Mouse (Mus musculus) liver, adult 2 months (tissue): ENCODE results near the gene Sh3glb1. TPM values are rescaled to one million over a fixed set of nuclear protein-coding genes. Genes with fewer than 3 reads are reported as not detected.

Experiments used
- DNase-seq: peaks from one replicate; pipeline ENCODE4 v3.0.0-alpha.2; 2011; ENCODE audit warnings: low read depth, low spot score; ENCODE audit errors: extremely low read depth
- H3K27ac ChIP-seq: fragments of 200-500 bp; replicated peaks from 2 replicates; pipeline ENCODE4 v1.5.1; 2012; ENCODE audit warnings: low read depth, mild to moderate bottlenecking, control low read depth, inconsistent platforms, low read length; ENCODE audit not compliant: insufficient read depth
- H3K27me3 ChIP-seq: fragments of 200-500 bp; 2 replicates; pipeline ENCODE4 v1.6.1; 2012; ENCODE audit warnings: mild to moderate bottlenecking, moderate library complexity, low read length, inconsistent platforms; ENCODE audit not compliant: control insufficient read depth, insufficient read depth
- H3K36me3 ChIP-seq: fragments of 200-500 bp; 2 replicates; pipeline ENCODE4 v1.6.1; 2012; ENCODE audit warnings: low read length, inconsistent platforms; ENCODE audit not compliant: control insufficient read depth, insufficient read depth
- H3K4me1 ChIP-seq: fragments of 200-500 bp; 2 replicates; pipeline ENCODE4 v1.6.1; 2011; ENCODE audit warnings: low read length; ENCODE audit not compliant: control insufficient read depth, insufficient read depth
- H3K4me3 ChIP-seq: fragments of 200-500 bp; 2 replicates; pipeline ENCODE4 v1.5.1; 2011; ENCODE audit warnings: low read depth, mild to moderate bottlenecking, control low read depth, low read length, moderate library complexity; ENCODE audit not compliant: insufficient read depth
- H3K79me2 ChIP-seq: fragments of 200-500 bp; 2 replicates; pipeline ENCODE4 v1.6.1; 2012; ENCODE audit warnings: inconsistent platforms, mild to moderate bottlenecking, low read length, moderate library complexity; ENCODE audit not compliant: control insufficient read depth, insufficient read depth
- H3K9ac ChIP-seq: fragments of 200-500 bp; 2 replicates; pipeline ENCODE4 v1.6.1; 2012; ENCODE audit warnings: low read depth, mild to moderate bottlenecking, control low read depth, inconsistent platforms, low read length
- CTCF ChIP-seq: fragments of 200-500 bp; IDR thresholded peaks from 2 replicates; pipeline ENCODE4 v1.5.1; 2011; ENCODE audit warnings: low read depth, low read length, control low read depth
- POLR2A ChIP-seq: fragments of 200-500 bp; IDR thresholded peaks from 2 replicates; pipeline ENCODE4 v1.6.1; 2011; ENCODE audit warnings: low read length, control low read depth; ENCODE audit not compliant: insufficient read depth; ENCODE audit errors: extremely low read depth
- WGBS: fragments of 180-500 bp; shearing (Covaris S2); methylation state at CpG from one replicate; pipeline ENCODE4 v1.1.7; 2018; 5-methylcytosine and 5-hydroxymethylcytosine counted together
- polyA plus RNA-seq: library from polyadenylated mRNA; depleted of rRNA; stranded (reverse); fragments of >200 nt; gene quantifications from 2 replicates; pipeline ENCODE4 v1.2.3, GENCODE M21; 2012
- total RNA-seq: library from RNA; depleted of rRNA; stranded (reverse); fragments of >200 nt; gene quantifications from 2 replicates; pipeline ENCODE4 v1.2.3, GENCODE M21; 2014

The Sh3glb1 gene
- total and polyA plus RNA-seq, 2 experiments: 7.7 to 28.2 TPM

- DNase-seq: no peak
- Histone ChIP-seq H3K27ac (no peak overlapping the region), H3K36me3 (peaks cover 63% of the 10 kb centered on the region), H3K4me3 (no peak overlapping the region), H3K4me1 (no peaks in the 10 kb centered on the region; the same call in 1 of the 2 replicates), H3K27me3 (no peaks in the 10 kb centered on the region), H3K79me2 (no peaks in the 10 kb centered on the region), H3K9ac (no peak overlapping the region)
- no peak for TF ChIP-seq CTCF
- no peak for TF ChIP-seq POLR2A
- WGBS: 89% methylated on average over 10 of the region's 10 CpGs
These were observed 26.1 kb downstream of the Sh3glb1 start for GRCm38 (mm10) chr3:144694040-144694439.

- H3K79me2 ChIP-seq: no peaks in the 10 kb centered on the region
- peak; percentile 47 for DNase-seq
- H3K4me3 ChIP-seq: no peak overlapping the region
- no peaks in the 10 kb centered on the region for H3K27me3 ChIP-seq
- no peak overlapping the region for H3K27ac ChIP-seq
- TF ChIP-seq POLR2A (no peak), CTCF (peak; percentile 15; the same call in 1 of the 2 replicates)
- WGBS: 51% methylated on average over 3 of the region's 3 CpGs
- H3K9ac ChIP-seq: no peak overlapping the region
- H3K4me1 ChIP-seq: no peaks in the 10 kb centered on the region
- H3K36me3 ChIP-seq: peaks cover 44% of the 10 kb centered on the region
These were observed 28.1 kb downstream of the Sh3glb1 start for GRCm38 (mm10) chr3:144692052-144692451.

DNA sequence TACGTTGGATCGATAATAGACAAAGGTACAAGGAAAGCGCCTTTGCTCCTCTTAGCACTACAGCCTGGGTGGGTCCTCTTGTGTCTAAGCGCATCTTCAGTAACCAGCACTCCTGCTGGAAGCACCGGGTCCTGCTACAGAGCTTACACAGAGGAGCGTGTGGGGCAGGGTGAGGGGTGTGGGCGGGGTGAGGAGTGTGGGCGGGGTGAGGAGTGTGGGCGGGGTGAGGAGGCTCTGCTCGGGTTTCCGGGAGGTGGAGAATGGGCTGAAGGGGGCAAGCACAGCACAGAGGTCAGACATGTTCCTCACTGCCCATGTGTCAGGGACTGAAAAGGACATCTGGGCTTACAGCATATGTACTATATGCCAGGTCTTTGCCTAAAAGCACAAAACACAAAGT, 30.9 kb downstream of the Sh3glb1 start:
- Histone ChIP-seq H3K36me3 (peaks cover 29% of the 10 kb centered on the region), H3K4me3 (no peak overlapping the region), H3K27ac (no peak overlapping the region), H3K27me3 (no peaks in the 10 kb centered on the region), H3K9ac (no peak overlapping the region), H3K4me1 (no peaks in the 10 kb centered on the region), H3K79me2 (no peaks in the 10 kb centered on the region)
- 79% methylated on average over 11 of the region's 11 CpGs for WGBS
- no peak for DNase-seq
- TF ChIP-seq POLR2A (no peak), CTCF (no peak)

GRCm38 (mm10) chr3:144688284-144688683, 31.9 kb downstream of the Sh3glb1 start:
- H3K9ac ChIP-seq: no peak overlapping the region
- no peaks in the 10 kb centered on the region for H3K27me3 ChIP-seq
- TF ChIP-seq CTCF: no peak
- TF ChIP-seq POLR2A: no peak
- H3K4me1 ChIP-seq: no peaks in the 10 kb centered on the region
- H3K4me3 ChIP-seq: no peak overlapping the region
- H3K79me2 ChIP-seq: no peaks in the 10 kb centered on the region
- H3K27ac ChIP-seq: no peak overlapping the region
- 89% methylated on average over 8 of the region's 8 CpGs for WGBS
- peaks cover 24% of the 10 kb centered on the region for H3K36me3 ChIP-seq
- DNase-seq: no peak

- Histone ChIP-seq H3K27ac (no peak overlapping the region), H3K4me3 (no peak overlapping the region), H3K4me1 (no peaks in the 10 kb centered on the region), H3K36me3 (peaks cover 20% of the 10 kb centered on the region), H3K79me2 (no peaks in the 10 kb centered on the region), H3K9ac (no peak overlapping the region), H3K27me3 (no peaks in the 10 kb centered on the region)
- TF ChIP-seq CTCF (no peak), POLR2A (no peak)
- DNase-seq: no peak
- WGBS: 95% methylated on average over 9 of the region's 9 CpGs
These were observed 32.5 kb downstream of the Sh3glb1 start for GRCm38 (mm10) chr3:144687618-144688017.

- Histone ChIP-seq H3K4me1 (no peaks in the 10 kb centered on the region), H3K36me3 (peaks cover 15% of the 10 kb centered on the region), H3K27ac (no peak overlapping the region), H3K4me3 (no peak overlapping the region), H3K27me3 (no peaks in the 10 kb centered on the region), H3K79me2 (no peaks in the 10 kb centered on the region), H3K9ac (no peak overlapping the region)
- DNase-seq: no peak
- TF ChIP-seq POLR2A (no peak), CTCF (no peak)
- WGBS: 87% methylated on average over 5 of the region's 5 CpGs
These were observed 34.0 kb downstream of the Sh3glb1 start for GRCm38 (mm10) chr3:144686146-144686545.
